ENCODE assay signal across 1 mouse cellular context in genomic region chr15:79329346-79329978, GRCm38 (mm10).
TF ChIP-seq lines count a peak whose summit lies in the region.

No protein-coding gene starts in this region.

TF ChIP-seq in CH12.LX, 34 proteins besides CTCF, POLR2A, EP300 and RAD21:
- TF ChIP-seq BHLHE40 (IDR thresholded peaks at IDR 0.05; ENCODE audit: low read depth, low read length) (no peak), ELF1 (IDR thresholded peaks at IDR 0.05; ENCODE audit: low read depth, low read length) (peak; percentile 44; the same call in 1 of the 2 replicates), ZNF384 (IDR thresholded peaks at IDR 0.05; ENCODE audit: low read depth, low read length) (peak; percentile 72), IRF4 (IDR thresholded peaks at IDR 0.05; ENCODE audit: low read depth, low read length) (no peak)
